Mouse (Mus musculus): ENCODE measurements around the gene Cacnb4.

- no peak for TF ChIP-seq TAL1 (IDR thresholded peaks at IDR 0.05; ENCODE audit: low read length)
- no peak for TF ChIP-seq GATA1 (IDR thresholded peaks at IDR 0.05; ENCODE audit: low read length)
Observed at GRCm38 (mm10) chr2:52603935-52604650, 72.5 kb downstream of the Cacnb4 start.

Data from erythroblast, embryonic 14.5 days (primary cell).